Mouse (Mus musculus) cerebellum, adult 11-12 months (tissue): ENCODE results near the gene Ryk.

Source experiments
- DNase-seq: peaks from one replicate; pipeline ENCODE4 v3.0.0; 2022

The Ryk gene

GRCm38 (mm10) chr9:102859399-102859798, 24.7 kb downstream of the Ryk start:
- DNase-seq, result no peak

GRCm38 (mm10) chr9:102859963-102860362, 25.2 kb downstream of the Ryk start:
- DNase-seq, result no peak

- DNase-seq, result no peak
Observed at GRCm38 (mm10) chr9:102860802-102861469, 26.2 kb downstream of the Ryk start.

- no peak for DNase-seq
Observed at GRCm38 (mm10) chr9:102861789-102862188, 27.1 kb downstream of the Ryk start.

GRCm38 (mm10) chr9:102862260-102862659, 27.5 kb downstream of the Ryk start:
- no peak for DNase-seq

- DNase-seq, result peak; percentile 37
Observed at GRCm38 (mm10) chr9:102863876-102864545, 29.3 kb downstream of the Ryk start.

GRCm38 (mm10) chr9:102864931-102865330, 30.2 kb downstream of the Ryk start:
- no peak for DNase-seq

GRCm38 (mm10) chr9:102865946-102866737, 31.4 kb downstream of the Ryk start:
- no peak for DNase-seq

GRCm38 (mm10) chr9:102866893-102867292, 32.2 kb downstream of the Ryk start:
- peak; percentile 71 for DNase-seq

GRCm38 (mm10) chr9:102867516-102867915, 32.8 kb downstream of the Ryk start:
- no peak for DNase-seq

- DNase-seq, result peak; percentile 35
Observed at GRCm38 (mm10) chr9:102868451-102868850, 33.7 kb downstream of the Ryk start.

GRCm38 (mm10) chr9:102876054-102876690, 41.5 kb downstream of the Ryk start:
- DNase-seq, result no peak

GRCm38 (mm10) chr9:102877916-102878315, 43.2 kb downstream of the Ryk start:
- DNase-seq, result no peak

GRCm38 (mm10) chr9:102879545-102879944, 44.8 kb downstream of the Ryk start:
- DNase-seq, result no peak

GRCm38 (mm10) chr9:102884703-102885102, 50.0 kb downstream of the Ryk start:
- no peak for DNase-seq

- DNase-seq, result no peak
Observed at GRCm38 (mm10) chr9:102890166-102890565, 55.4 kb downstream of the Ryk start.

- no peak for DNase-seq
Observed at GRCm38 (mm10) chr9:102892480-102893355, 58.0 kb downstream of the Ryk start.

GRCm38 (mm10) chr9:102893356-102893870, 58.7 kb downstream of the Ryk start:
- no peak for DNase-seq

GRCm38 (mm10) chr9:102899916-102900315, 65.2 kb downstream of the Ryk start:
- DNase-seq, result no peak

- no peak for DNase-seq
Observed at GRCm38 (mm10) chr9:102902308-102902707, 67.6 kb downstream of the Ryk start.

- DNase-seq, result no peak
Observed at GRCm38 (mm10) chr9:102904952-102905351, 70.2 kb downstream of the Ryk start.

GRCm38 (mm10) chr9:102906781-102907180, 72.1 kb downstream of the Ryk start:
- no peak for DNase-seq
